Mouse (Mus musculus): ENCODE measurements around the gene Clca1.
"Not testable (repeated sequence)": the region's sequence is repeated elsewhere in the genome, so short reads cannot be mapped to it uniquely, and the experiment has no call there.

Clca1 gene

GRCm38 (mm10) chr3:145032676-145033075 lies at the start of gene Clca1:
Gene Clca1 (minus strand): TSS chr3:145032776.
- DNase-seq = no peak

DNA sequence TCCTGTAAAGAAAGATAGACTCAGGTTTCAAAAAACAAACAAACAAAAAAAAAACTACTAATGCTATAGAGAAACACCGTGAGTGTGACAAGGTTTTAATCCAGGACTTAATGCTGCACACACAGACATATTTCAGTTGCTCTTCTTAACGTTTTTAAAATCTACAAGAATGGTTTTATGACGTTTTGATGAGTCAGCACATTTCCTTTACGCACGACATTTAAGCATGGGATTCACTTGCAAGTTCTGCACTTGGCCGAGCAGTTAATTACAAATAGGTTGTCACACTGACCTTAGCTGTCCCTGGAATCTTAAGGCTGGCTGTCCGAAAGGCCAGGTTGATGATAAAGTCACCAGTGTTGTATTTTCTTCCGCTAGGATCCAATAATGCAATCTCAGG lies 48.3 kb upstream of the Clca1 start:
- no peak for DNase-seq

GRCm38 (mm10) chr3:145078405-145078804 lies 45.8 kb upstream of the Clca1 start:
- no peak for DNase-seq

GRCm38 (mm10) chr3:145072339-145072738 lies 39.8 kb upstream of the Clca1 start:
- no peak for DNase-seq

DNA sequence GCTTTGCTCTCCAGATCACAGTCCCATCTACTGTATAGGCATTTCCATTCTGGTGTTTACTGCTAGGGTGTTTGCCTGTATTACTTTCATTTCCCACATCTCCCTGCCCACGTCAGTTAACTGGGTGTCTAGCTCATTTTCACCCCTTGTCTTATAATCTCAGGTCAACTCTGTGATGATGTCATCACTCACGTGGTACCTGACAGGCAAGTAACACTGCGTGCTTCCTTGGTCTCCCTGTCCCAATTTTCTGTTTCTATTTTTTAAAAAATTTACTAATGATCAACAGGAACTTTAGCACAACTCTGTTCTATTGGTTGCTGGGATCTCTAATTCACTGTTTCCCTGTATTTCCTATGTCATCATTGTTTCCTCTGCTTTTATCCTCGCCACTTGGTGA lies 36.4 kb upstream of the Clca1 start:
- no peak for DNase-seq

GRCm38 (mm10) chr3:145055138-145055537 lies 22.6 kb upstream of the Clca1 start:
- DNase-seq = not testable (repeated sequence)

DNA sequence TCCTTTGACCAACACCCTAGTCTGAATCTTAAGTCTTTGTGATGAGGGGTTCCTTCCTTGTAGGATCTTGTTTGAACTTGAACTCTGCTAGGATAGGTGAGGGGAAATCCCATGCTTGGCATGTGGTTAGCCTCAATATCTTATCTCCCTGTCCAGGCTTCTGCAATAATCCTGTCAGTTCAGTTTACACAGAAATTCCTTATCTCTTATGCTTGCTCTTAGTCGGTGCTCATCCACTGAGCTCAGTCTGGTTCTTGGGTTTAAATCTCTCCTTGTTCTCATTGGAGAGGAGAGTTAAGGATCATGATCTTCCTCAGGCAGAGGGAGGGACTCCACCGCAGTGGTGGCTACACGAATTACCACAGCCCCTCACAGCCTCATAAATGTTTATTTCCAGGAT lies 17.2 kb upstream of the Clca1 start:
- DNase-seq = no peak

DNA sequence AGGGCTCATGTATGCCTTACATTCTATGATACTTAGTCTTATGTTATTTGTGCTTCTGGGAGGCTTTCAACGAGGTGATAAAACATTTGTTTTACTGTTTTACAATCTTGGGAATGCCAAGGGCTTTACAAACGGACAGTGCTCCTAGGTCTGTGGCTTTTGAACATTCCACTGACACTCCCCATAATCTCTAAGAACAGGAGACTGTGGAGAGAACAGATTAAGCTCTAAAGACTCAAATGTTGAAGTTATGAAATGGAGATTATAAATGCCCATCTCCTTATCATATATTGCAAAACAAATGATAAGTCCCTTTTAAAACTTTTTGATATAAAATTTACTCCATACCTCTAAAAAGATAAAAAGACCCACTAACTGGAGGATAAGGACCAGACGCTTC lies 6.2 kb upstream of the Clca1 start:
- no peak for DNase-seq

DNA sequence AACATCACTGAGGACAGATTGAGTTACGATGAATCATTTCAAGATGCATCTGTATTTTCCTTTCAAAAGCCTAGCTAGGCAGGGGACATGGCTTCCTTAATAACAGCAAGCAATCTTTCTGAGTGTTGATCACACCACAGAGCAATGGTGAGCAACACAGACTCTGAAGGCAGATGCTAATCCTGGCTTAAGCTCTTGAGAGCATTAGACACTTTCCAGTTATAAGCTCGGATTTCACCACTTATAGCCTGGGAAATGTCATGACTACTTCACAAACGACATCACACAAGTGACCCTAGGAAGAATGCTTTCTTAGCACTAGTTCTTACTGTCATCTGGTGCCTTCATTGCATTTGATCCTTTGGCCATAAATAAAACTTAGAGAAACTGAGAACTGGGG lies 4.5 kb downstream of the Clca1 start:
- DNase-seq = no peak

- peak in 1 of 2 experiments; percentile 31 for DNase-seq
Observed at GRCm38 (mm10) chr3:145026750-145027149, 5.8 kb downstream of the Clca1 start.

DNA sequence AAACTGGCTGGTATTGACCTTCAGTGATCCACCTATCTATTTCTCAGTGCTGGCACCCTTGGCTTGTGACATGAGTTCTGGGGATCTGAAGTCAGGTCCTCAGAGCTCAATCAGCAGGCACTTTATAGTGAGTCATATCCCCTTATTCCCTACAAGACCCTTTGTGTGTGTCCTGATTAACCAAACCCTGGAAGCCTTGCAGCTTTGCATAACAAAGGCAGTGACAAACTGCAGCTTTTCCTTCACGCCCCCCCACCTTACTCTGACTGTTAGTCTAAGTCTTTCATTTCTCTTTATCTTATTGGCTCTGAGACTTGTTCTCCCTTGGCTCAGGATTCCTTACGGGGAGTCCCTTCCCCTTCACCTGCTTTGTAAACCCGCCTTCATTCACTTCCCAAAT lies 14.8 kb downstream of the Clca1 start:
- DNase-seq = no peak

DNA sequence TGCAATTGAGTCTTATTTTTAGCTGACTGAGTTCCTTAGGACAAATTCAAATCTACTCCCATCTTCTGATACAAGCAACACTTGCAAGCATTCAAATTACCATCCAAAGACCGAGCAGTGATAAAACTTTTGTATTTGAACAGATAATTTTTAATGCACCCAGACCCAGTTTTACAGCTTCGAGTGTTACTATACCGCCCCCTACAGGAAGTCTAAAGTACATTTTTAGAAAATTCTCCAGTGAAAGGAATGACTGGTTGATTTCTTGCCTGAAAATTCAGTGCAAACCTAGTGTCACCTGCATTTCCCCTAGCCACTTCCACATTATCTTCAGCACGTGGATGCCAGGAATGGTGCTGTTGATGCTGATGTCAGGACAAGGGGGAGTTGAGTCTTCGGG lies 28.2 kb downstream of the Clca1 start:
- DNase-seq = no peak

DNA sequence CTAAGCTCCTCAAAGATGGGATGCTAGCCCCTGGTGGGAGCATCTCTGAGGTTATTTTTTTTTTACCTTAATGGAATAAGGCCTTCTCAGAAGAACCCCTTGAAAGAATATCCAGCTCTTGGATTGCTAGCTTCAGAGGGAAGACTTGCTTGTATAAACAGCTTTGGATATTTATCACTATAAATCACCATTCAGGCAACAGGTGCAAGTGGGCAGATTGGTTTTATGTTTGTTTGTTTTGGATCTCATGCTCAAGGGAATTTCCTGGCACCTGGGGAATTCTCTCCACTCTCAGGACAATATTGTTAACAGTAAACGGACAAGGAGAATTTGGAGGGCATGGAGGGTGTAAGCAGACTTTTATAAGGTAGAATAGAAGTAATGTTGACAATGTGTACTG lies 31.7 kb downstream of the Clca1 start:
- no peak for DNase-seq

GRCm38 (mm10) chr3:144993055-144993454 lies 39.5 kb downstream of the Clca1 start:
- no peak for DNase-seq

DNA sequence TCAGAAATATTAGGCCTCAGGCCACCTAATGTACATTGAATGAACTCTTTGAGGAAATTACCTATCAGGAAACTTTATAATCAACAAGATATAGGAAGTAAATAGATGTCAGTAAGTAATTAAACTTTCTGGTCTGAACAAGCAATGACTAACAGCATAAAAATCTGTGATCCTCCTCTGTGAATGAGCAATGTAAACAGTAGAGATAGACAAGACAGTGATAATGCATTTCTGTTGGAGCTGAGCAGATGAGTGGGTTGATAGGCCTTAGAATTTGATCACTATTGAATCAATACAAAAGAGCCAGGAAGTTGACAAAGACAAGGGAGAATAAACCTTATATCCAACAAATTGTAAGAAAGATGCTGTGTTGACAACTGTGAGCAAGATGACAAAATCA lies 40.0 kb downstream of the Clca1 start:
- DNase-seq = no peak

- DNase-seq = no peak
Observed at GRCm38 (mm10) chr3:144985890-144986289, 46.7 kb downstream of the Clca1 start.

GRCm38 (mm10) chr3:144980551-144980950 lies 52.0 kb downstream of the Clca1 start:
- no peak for DNase-seq

DNA sequence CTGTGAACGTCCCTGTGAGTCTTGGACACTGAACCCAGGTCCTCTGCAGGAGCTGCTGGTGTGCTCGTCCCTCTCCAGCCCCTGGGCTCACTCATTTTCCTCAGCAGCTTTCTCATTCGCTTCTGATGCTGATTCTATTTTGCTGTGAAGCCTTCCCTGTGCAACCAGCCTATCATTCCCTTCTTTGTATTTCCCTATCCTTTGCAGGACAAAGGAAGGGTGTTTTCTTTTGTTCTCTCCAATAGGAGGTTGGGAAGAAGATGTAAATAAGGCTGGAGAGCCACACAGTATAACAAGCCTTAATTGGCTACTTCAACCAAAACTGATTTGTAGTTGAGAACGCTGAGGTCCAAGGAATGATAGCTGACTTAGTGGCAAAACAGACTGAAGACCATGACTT lies 54.9 kb downstream of the Clca1 start:
- no peak for DNase-seq

DNA sequence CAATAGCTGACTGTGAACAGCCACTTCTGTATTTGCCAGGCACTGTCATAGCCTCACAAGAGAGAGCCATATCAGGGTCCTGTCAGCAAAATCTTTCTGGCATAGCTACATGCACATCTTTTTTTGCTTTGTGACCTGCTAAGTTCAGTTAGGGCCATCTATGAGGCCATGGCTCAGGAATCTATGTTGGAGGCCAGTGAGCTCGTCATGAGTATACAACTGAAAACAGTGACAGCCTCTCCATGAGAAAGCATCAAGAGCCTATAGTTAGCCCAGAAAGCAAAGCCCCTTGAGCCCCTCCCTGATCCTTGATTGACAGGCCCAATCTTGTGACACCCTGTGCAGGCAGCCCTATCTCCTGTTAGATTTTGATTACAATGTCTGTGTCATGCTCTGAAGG lies 56.5 kb downstream of the Clca1 start:
- no peak for DNase-seq

DNA sequence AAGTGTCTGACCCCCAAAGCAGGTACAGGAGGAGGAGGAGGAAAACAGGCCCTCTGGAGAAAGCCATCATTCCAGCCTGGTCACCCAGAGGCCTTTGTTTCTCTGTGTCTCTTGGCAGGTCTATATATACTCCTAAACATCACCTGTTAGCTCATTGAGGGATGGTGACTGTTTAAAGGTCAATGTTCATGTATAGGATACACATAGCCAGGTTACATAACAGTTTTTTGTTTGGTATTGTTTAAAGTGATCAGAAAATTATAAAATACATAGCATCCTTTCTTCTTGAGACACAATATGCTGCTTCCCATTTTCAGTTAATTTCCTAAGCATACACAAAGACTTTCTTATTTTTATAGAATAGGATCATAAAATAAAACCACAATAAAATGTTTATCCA lies 57.6 kb downstream of the Clca1 start, which contains the start of gene Clca4a:
TSS of gene Clca4a (minus strand) at position 101 of the 400 bp plus-strand sequence.
- no peak for DNase-seq

DNA sequence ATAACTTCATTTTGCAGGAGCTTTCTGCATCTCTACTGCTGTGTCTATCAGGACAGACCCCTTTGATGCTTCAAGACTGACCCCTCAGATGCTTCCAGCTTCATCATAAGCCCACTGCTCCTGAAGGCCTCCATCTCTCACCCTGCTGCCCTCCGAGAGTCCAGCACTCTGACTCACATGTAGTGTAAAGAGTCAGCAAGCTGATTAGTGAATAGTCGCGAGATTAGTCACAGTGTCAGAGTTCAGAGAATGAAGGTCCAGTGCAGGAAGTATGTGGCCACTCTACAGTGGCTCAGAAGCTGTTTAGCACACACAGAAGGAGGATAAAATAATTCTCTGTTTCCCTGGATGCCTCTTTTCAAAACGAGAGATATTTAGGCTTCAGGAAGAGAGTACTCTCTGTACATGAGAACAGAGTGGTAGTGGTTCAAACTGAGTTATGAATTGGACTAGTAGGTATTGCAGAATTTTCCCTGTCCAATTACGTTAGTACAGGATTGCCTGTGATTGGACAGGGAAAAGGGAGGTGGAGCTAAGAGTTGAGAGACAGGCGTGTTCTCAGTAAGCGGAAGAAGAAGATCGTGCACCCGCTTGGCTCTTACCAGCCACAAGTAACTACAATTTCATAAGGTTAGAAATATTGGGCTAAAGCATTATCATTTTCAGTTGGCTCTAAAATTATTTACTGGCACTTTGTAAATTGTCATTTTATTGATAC lies 60.9 kb downstream of the Clca1 start:
- no peak for DNase-seq

DNA sequence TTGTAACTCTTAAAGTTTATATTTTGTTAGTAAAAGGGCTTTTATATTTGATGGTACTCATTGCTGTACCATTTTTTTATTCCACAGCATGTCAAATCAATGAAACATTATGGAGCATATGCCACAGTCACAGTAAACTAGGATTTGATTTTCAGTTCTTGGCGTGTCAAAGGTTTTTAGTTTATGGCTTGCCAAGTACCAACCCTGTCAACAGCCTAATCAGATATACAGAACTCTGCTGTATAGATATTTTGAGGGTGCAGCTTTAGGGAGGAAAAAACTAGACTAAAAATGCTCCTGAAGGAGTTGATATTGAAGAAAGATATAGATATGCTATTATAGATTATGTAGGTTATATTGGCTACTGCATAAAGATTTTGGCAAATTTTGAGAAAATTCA lies 62.8 kb downstream of the Clca1 start:
- DNase-seq = no peak

- no peak for DNase-seq
Observed at GRCm38 (mm10) chr3:144966074-144966473, 66.5 kb downstream of the Clca1 start.

Measured in lung, adult 18-20 months (tissue).